Mouse (Mus musculus) embryonic facial prominence, embryonic 15.5 days (tissue): ENCODE measurements around the gene Rbms2. TPM values are rescaled to one million over a fixed set of nuclear protein-coding genes. Genes with fewer than 3 reads are reported as not detected.

Experiments
- microRNA counts: library from miRNA; unstranded; fragments of <30 nt; microRNA quantifications from one replicate; lab custom pipeline; 2016
- microRNA-seq: library from miRNA; unstranded; fragments of <30 nt; microRNA quantifications from one replicate; pipeline ENCODE4, GENCODE M21; 2016; ENCODE audit warnings: borderline number of aligned reads
- polyA plus RNA-seq: library from polyadenylated mRNA; unstranded; fragments of >200 nt; fragmentation: Nextera tagmentation; extraction: Ambion mirVana; gene quantifications from 2 replicates; pipeline ENCODE4 v1.2.1, GENCODE M21; 2015

Gene Rbms2
- polyA plus RNA-seq, 1 experiment from 2014 or later, result 41.6 TPM

MicroRNA genes within 50 kb of the gene (microRNA counts, 519-probe panel; counts per million panel counts)
- not detected for microRNA mmu-miR-677 (lab: Ali Mortazavi, UCI)

Small RNA genes within 50 kb of the gene (microRNA-seq; reads per million reads assigned to microRNA genes)
- gene Mir677, result 7.4 reads per million, percentile 26 among the genes with 10 or more reads in this experiment

Other genes with a start within 250 kb of the Rbms2 start
- gene Hsd17b6, start 172.7 kb downstream of the Rbms2 start, polyA plus RNA-seq, result 0.38 and 1.1 TPM in 2 replicates
- 65.6 and 68.6 TPM in 2 replicates for gene Prim1, start 165.1 kb downstream of the Rbms2 start, polyA plus RNA-seq
- gene Naca, start 144.7 kb downstream of the Rbms2 start, polyA plus RNA-seq, result 690 and 754 TPM in 2 replicates
- gene Ptges3, start 121.3 kb downstream of the Rbms2 start, polyA plus RNA-seq, result 453 and 461 TPM in 2 replicates
- 1,910 and 2,016 TPM in 2 replicates for gene Atp5b, start 97.0 kb downstream of the Rbms2 start, polyA plus RNA-seq
- gene Baz2a, start 88.7 kb downstream of the Rbms2 start, polyA plus RNA-seq, result 11.0 and 12.2 TPM in 2 replicates
- gene Gls2, start 14.2 kb upstream of the Rbms2 start, polyA plus RNA-seq, result 2.0 and 2.5 TPM in 2 replicates
- gene Spryd4, start 31.5 kb upstream of the Rbms2 start, polyA plus RNA-seq, result 30.8 TPM in 2 replicates
- gene Mip, start 45.5 kb upstream of the Rbms2 start, polyA plus RNA-seq, result 0.23 and 0.28 TPM in 2 replicates
- 43.8 and 48.1 TPM in 2 replicates for gene Timeless, start 51.8 kb upstream of the Rbms2 start, polyA plus RNA-seq
- gene Apon, start 73.8 kb upstream of the Rbms2 start, polyA plus RNA-seq, result 0.27 TPM in 1 of 2 replicates, not detected in the other
- not detected in 2 replicates for gene Apof, start 88.4 kb upstream of the Rbms2 start, polyA plus RNA-seq
- 15.0 and 17.0 TPM in 2 replicates for gene Stat2, start 90.3 kb upstream of the Rbms2 start, polyA plus RNA-seq
- gene Il23a, start 118.5 kb upstream of the Rbms2 start, polyA plus RNA-seq, result 0.35 TPM in 1 of 2 replicates, not detected in the other
- gene Pan2, start 123.0 kb upstream of the Rbms2 start, polyA plus RNA-seq, result 27.6 and 32.0 TPM in 2 replicates
- 319 and 363 TPM in 2 replicates for gene Cnpy2, start 142.2 kb upstream of the Rbms2 start, polyA plus RNA-seq
- gene Cs, start 157.4 kb upstream of the Rbms2 start, polyA plus RNA-seq, result 164 and 180 TPM in 2 replicates
- 19.4 and 20.4 TPM in 2 replicates for gene Coq10a, start 188.7 kb upstream of the Rbms2 start, polyA plus RNA-seq
- 11.0 and 12.1 TPM in 2 replicates for gene Ankrd52, start 196.8 kb upstream of the Rbms2 start, polyA plus RNA-seq
- gene Slc39a5, start 220.9 kb upstream of the Rbms2 start, polyA plus RNA-seq, result 0.13 TPM in 1 of 2 replicates, not detected in the other
- gene Nabp2, start 231.2 kb upstream of the Rbms2 start, polyA plus RNA-seq, result 66.2 and 75.7 TPM in 2 replicates
- gene Rnf41, start 231.4 kb upstream of the Rbms2 start, polyA plus RNA-seq, result 44.0 and 45.0 TPM in 2 replicates